Mouse (Mus musculus): Measurements from ENCODE around the gene Mlxip.

The Mlxip gene

DNA sequence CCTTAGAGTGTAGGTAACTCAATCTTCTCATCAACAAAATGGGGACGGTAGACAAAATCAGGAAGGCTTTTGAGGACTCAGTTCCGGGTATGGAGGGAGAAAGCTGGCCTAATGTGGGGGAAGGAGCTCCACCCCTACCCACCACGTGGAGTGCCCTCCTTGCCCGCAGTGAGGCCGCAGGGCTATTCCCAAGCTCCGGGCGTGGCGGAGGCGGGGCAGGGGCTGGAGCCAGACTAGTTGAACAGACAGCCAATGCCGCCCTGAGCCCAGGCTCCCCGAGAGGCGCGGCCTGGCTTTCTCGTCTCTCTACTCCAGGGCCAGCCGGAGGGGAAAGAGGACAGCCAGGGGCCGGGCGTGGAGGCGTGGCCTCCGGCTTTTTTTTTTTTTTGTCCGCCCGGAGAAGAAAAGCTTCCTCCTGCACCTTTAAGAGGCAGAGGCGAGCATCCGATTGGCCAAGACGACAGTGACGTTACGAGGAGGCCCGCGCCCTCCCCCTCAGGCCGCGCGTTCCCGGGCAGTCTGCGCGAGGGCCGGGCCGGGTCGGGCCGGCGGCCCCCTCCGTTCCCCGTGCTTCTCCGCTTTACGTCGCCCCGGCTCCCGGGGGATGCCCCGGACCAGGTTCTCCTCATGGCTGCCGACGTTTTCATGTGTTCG lies at the start of gene Mlxip:
Gene Mlxip, plus strand, starts transcription at position 496 of the 654 bp plus-strand sequence.
- peak; percentile 98 for DNase-seq (ENCODE audit: low read depth, low spot score)

DNA sequence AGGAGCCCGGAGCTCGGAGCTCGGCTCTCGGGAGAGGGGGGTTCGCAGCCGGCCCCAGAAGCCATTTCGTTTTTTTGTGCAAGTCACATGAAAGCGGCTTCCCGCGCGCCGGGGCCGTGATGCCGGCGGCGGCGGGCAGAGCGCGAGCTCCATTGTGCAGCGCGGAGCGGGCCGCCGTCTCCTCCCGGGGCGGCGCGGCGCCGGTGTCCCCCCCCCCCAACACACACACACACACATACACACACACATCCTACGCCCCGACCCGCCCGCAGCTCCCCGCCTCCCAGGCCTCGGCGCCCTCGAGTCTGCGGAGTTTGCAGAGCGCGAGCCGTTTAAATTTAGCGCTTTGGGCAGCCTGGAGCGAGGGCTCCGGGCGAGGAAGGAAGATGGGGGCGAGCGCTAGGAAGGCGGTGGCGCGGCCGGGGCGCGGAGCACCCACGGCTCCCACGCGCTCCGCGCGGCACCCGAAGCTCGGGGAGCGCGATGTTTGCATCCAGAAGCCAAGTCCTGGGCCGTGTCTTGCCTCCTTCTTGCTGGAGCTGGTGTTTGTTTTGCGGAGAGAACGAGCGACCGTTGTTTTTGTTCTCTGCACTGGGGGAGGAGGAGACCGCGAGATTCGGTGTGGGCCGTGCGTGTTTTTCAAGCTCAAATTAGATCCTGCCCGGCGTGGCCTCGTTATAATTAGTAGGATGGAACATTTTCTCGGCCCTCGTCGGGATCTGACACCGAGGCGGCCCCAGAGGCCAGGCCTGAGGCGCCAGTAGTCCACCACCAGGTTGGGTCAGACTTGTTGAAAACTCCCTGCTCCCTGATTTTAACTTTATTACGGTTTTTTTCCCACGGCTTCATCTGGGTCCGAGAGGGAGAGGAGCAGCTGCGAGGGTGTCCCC lies 49.4 kb upstream of the Mlxip start:
- DNase-seq (ENCODE audit: low read depth, low spot score), result peak; percentile 79

DNA sequence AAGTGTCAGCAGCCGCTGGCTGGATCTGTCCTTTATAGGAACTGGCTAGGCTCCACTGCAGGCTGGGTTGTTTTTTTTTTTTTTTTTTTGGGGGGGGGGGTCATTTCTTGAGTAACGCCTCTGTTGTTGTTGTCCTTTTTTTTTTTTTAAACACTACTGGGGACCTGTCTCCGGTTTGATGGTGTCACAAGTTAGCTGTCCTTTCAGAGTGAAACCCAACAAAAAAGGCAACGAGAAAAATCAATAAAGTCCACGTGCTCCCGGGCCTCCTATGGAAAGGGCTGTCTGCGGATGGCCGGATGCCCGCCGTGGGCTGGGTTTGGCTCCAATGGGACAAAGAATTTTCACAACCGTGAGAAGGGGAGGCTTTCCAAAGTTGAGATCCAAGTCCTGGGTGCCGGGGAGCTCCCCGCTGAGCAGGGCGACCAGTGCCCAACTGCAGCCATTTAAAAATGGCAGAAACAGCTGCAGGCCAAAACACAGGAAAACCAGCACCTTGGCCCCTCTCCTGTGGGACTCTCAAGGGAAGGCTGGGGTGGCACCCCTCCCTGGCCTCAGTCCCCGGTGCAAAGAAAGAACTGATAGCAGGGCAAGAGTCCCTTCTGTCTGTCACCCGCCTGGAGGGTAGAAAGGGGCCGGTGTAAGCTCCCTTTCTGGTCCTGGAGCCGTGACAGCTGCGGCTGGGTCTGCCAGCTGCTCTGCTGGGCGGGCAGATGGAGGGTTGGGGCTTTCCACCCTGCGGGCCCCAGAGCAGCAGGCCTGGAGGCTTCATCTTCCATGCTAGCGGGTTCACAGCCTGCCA lies 48.5 kb upstream of the Mlxip start:
- peak; percentile 78 for DNase-seq (ENCODE audit: low read depth, low spot score)

DNA sequence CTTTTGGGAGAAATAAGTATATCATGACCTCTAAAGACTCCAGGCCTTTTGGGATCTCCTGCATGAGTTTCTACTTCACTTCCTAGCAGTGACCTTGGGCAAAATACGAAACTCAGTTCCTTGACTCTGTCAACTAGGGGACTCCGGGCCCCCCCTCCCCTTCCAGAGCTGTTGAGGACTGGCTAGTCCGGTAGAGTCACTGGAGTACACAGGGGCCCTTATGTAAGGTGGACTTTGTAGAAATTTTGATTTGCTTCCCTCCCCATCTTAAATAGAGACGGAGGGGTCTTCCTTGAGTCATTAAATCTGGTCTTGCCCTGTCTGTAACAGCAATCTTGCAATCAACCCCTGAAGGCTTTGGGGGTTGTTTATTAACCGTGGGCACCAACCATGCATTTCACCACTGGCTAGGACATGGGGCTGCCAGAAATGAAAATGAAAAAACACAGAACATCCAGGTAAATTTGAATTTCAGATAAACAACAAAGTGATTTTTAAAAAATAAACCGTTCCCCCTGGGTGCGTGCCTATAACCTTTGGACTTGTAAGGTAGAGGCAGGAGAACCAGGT lies 47.8 kb upstream of the Mlxip start:
- DNase-seq (ENCODE audit: low read depth, low spot score), result no peak

DNA sequence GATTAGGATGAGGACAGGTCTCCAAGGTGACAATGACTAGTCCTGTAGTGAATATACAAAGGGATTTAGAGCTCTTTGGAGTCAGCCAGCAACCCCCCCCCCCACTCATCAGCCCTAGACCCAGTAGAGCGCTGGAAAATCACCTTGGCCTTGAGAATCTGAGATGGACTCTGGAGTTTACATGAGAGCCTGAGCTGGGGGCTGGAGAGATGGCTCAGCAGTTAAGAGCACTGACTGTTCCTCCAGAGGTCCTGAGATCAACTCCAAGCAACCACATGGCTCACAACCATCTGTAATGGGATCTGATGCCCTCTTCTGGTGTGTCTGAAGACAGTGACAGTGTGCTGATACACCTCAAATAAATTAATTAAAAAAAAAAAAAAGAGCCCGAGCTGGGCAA lies 46.6 kb upstream of the Mlxip start:
- DNase-seq (ENCODE audit: low read depth, low spot score), result no peak

DNA sequence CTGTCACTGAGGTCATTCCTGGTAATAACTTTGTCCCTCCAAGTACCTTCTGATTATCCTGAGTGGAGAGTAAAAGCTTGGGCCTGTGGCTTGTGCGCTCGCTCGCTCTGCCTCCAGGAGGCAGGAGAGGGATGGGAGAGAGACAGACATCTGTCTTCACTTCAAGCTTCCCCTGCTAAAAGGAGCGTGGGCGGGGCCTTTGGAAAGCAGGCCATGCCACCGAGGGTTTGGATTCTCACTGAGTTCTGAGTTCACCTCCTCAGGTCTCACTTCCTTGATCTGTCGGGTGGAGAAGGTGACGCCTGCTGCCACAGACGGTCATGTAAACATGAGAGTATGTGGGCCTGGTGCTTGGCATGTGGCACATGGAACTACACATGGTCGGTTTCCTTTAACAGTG lies 44.2 kb upstream of the Mlxip start:
- DNase-seq (ENCODE audit: low read depth, low spot score), result peak; percentile 58

DNA sequence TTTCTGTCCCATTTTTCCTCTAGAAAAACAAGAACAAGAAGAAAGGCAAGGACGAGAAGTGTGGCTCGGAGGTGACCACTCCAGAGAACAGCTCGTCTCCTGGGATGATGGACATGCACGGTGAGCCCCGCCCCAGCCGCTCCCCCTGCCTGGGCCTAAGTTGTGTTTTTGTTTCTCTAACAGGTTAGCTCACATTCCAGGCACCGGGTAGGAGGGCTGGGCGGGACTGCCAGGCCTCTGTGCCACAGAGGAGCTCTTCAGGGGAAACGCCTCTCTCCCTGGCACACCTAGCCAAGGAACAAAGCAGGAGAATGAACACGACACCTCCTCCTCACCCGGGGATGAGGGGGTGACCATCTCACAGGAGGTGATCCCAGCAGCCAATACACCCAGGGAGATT lies 38.7 kb upstream of the Mlxip start:
- DNase-seq (ENCODE audit: low read depth, low spot score), result no peak

DNA sequence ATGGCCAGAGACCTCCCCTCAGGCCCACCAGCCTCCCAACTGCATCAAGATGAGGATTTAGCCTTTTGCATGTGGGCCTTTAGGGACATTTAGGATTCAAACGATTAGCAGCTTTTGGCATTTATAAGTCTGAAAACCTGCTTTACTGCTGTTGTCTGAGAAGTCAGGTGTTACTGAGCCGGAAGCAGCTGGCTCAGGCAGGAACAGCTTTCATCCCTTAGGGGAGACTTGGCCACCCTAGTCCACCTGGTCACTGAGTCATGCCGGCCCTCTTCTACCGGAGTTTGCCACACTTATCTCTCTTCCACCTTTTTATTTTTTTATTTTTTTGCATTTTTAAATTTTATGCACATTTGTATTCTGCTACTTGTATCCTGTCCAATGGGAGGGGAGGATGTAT lies 37.3 kb upstream of the Mlxip start:
- DNase-seq (ENCODE audit: low read depth, low spot score), result no peak

DNA sequence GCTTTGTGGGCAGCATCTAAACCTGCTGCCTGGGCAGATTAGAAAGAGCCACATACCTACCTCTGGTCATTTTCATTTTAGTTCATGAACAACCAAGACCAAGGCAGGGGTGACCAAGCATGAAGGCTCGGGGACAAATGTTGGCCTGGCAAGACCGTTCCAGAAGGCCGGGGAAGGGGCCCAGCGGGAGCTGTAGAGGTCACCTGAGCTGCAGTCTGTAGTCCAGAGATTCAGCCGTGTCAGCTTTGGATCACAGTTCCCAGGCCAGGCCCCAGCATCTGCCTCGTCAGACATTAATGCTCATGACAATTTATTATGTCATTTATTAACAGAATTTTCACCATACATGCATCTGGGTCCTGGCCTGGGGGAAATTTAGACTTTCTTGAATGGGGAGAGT lies 35.2 kb upstream of the Mlxip start:
- DNase-seq (ENCODE audit: low read depth, low spot score), result peak; percentile 49

DNA sequence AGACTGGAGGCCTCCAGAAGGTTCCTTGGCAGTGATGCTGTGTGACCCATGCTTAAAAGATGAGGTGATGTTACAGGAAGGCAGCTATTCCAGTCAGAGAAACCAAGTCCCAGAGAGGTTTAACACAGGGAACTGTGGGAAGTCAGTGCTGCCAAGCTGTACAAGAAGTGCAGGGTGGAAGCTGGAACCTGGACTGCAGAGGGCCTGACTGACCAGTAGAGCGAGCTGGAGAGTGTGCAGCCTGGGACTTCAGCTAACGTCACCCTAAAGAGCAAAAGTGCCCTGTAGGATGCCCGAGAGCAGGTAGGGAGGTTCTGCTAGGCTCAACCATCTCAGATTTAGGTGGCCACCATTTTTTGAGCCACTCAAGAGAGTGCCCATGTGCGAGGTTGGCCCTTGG lies 31.7 kb upstream of the Mlxip start:
- peak; percentile 31 for DNase-seq (ENCODE audit: low read depth, low spot score)

DNA sequence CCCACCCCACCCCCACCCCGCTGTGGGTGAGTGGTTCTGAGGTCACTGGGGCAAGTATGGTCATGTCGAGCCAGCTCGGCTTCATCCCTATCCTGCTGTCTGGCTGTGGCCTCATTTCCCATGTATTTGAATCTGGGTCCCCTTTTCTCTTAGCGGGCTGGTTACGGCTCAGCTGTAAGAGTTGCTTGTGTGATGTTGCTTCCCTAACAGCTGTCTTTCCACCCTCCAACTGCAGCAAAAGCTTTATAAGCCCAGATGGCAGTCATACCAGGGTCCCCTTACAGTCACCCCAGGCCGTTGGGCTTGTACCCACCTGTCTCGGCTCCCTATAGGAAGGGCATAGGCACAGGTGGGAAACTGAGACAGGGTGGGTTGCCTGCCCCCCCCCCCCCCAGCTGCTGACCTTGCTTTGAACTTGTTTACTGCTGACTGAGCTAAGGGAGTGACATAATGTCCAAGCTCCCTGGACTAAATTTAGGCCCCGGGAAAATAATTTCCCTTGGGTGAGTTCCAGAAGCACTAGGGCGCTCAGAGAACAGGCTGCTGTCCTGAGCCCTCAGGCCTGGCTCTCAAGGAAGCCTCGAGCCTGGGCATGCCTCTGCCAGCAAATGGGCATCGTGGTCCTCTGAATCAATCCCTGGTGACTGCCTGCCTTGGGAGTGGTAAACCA lies 30.2 kb upstream of the Mlxip start:
- DNase-seq (ENCODE audit: low read depth, low spot score), result peak; percentile 87

DNA sequence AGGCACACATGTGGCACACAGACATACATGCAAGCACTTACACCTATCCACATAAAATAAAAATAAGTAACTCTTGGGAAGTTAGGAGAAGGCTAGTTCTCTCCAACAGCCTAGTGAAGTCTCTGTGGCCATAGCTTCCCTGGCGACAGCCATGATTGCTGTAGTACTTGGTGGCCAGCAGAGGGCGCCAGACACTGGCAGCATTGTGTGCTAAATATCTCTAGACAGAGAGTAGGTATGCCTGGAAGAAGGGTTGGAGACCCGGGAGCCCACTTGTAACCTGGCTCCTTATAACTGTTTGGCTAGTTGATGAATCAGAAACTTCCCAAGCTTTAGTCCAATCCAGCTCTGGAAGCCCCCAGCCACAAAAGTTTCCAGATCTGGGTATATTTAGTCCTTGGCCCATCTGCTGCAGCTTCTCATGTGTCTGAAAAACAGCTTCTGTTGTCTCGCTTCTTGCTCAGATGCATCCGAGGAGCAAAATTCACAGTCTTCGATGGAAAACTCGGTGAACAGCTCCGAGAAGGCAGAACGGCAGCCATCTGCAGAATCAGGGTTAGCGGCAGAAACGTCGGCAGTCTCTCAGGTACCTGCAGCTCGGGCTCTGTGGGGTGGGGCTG lies 25.6 kb upstream of the Mlxip start:
- peak; percentile 75 for DNase-seq (ENCODE audit: low read depth, low spot score)

DNA sequence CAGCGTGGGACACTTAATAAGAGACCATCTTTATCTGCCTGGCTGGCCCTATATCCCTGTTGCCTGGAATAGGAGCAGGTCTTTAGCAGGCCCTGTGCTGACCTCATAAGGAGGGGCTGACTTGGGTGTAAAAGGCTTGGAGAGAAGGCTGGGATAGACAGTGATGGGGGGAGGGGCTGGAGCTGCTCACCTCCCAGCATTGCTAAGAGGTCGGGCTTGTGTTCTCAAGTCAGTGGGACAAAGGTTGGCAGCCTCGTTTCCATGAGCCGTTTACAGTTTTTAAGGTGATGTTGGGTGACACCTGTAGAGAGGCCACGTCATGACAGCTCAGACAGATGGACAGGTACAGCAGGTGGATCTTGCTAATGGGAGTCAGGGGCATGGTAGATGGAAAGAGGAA lies 24.5 kb upstream of the Mlxip start:
- no peak for DNase-seq (ENCODE audit: low read depth, low spot score)

DNA sequence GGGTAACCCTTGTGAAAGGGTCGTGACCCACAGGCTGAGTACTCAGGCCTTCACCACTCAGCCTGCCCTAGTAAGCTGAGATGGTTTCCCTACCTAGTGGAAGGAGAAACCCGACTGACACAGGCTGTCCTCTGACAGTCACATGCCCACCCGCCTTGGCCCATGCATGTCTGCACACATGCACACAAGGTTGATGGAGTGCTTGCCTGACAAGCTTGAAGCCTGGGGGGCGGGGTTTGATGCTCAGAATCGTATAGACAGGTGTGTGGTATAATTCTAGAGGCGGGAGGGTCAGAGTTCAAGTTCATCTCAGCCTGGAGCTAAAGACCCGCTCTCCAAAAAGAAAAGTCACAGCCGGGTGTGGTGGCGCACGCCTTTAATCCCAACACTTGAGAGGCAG lies 19.3 kb upstream of the Mlxip start:
- no peak for DNase-seq (ENCODE audit: low read depth, low spot score)

DNA sequence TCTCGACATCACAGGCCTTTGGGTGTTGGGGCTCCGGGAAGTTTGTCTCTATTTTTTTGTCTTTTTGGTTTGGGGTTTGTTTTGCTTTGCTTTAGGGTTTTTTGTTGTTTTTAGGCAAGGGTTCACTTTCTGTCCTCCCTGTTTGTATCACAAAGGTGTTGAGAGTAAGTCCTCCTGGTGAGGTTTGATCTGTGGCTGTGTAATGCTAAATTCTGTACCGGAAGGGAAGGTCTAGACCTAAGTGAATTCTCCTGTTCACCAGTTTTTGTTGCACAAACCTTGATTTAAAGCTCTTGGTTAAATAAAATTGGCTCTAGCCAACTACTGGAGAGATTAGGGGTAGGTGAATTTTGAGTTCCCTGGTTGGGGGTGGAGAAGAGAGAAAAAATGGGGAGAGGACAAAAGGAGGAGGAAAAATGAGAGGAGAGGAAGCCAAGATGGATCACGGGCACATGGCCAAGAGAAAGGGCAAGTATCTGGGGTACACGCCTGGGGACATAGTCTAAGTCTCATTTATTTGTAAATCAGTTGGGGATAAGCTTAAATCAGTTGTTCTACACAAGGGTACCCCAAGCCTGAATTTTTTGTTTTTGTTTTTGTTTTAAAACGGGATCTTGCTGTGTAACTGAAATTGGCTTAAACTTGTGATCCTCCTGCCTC lies 18.7 kb upstream of the Mlxip start:
- no peak for DNase-seq (ENCODE audit: low read depth, low spot score)

DNA sequence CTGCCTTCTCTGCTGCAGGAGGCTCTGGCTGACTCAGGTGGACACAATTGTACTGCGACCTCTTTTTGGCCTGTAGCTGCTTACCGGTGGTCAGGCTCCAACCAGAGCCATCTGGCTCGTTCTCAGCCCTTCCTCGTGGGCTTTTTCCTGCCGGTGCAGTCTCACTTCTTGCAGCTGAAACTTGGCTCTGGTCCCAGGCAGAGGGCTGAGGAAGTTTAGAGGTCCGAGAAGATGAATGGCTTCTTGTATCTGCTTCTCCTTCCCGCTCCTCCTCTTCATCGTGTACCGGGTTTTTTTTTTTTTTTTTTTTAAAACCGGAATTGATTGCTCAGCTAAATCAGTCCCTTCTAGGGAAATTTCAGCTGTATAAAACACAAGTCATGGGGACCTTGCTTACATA lies 18.0 kb upstream of the Mlxip start:
- DNase-seq (ENCODE audit: low read depth, low spot score), result peak; percentile 89

DNA sequence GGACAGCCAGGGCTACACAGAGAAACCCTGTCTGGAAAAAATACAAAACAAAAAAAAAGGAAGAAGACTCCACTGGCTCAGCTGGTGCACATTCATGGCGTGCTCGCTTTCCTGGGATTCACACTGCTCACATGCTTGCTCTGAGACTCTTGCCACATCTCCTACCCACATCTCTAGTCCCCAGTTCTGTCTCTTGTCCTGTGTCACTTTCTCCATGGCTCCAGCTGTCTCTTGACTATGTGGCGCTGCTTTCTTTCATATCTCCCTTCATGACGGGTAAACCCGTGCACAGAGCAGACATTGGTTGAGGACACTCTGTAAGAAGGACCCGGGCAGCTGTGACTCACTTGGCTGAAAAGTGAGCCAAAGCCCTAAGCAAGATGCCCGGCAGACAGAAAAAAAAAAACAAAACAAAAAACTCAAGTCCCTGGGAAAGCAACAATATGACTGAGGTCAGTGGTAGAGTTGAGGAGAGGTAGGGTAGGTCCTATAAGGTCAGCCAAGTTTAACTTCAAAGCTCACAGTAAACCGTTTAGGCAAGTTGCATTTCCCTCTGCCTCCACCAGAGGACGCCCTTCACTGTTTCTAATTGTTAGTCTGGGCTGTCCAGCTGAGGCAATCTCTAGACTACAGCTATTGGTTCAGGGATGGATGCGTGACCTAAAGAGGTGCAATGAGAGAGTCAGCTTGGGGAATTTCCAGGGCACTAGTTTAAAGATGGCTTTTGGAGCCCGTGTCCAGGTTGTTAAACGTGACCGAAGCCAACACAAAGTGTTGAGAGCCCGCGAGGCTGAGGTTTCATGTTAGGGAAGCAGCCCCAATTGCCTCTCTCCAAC lies 17.3 kb upstream of the Mlxip start:
- DNase-seq (ENCODE audit: low read depth, low spot score), result peak; percentile 89

DNA sequence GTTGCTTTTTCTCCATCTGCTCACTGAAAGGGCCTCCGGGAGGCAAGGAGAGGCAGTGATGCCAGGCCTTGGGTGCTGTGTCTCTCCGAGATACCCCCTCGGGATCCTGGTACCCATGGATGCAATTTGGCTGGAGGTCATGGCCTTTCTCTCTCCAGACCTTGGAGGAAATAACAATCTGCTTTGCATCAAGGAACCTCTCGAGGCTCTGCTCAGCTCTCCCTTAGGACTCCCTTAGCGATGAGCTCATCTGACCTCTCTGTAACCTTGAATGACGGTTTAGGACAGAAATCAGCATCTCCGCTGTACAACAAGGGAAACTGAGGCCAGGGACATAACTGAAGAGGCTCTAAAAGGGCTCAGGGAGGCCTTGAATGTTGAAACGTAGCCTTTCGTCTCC lies 15.9 kb upstream of the Mlxip start:
- no peak for DNase-seq (ENCODE audit: low read depth, low spot score)

DNA sequence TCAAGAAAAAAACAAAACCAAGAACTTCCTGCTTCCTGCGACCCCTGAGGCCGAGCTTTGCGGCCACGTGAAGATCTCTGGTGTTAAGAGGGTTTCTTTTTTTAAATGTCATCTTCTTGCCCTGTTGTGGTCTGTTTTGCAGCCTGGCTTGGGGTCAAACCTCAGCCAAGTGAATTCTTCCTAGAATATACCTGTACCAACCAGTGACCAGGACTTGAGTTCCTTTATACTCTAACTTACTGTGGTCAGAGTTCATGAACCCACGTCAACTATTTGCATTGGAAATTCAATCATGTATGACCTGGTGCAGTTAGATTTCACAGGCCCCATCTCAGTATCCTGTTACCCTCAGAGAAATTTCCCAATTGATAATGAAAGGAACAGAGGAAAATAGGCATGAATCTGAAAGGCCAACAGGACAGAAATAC lies 15.1 kb upstream of the Mlxip start:
- DNase-seq (ENCODE audit: low read depth, low spot score), result no peak

DNA sequence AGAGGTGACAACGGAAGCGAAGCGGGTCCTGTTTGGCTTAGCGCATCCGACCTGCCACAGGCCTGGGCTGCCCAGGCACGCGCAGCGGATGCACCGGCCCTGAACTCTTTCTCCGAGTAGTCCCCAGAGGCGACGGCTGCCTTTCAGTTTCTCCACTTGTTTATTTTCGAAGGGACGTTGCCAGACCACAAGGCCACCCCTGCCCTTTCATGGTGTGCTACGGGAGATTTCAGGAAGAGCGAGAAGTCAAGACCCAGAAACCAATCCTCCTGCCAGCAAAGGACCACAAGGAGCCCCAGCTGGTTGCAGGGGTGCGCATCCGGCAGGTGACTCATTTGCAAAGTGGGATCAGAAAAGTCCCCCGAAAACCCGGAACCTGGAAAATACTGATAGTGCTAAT lies 12.6 kb upstream of the Mlxip start:
- no peak for DNase-seq (ENCODE audit: low read depth, low spot score)
